Mouse (Mus musculus) E14TG2a.4 (cell line): ENCODE results near the gene 1700028K03Rik.

Source experiments
- CTCF ChIP-seq: conservative IDR thresholded peaks from 2 replicates; pipeline ENCODE4 v1.5.1; 2014; ENCODE audit warnings: low read length
- NANOG ChIP-seq: IDR thresholded peaks from 2 replicates; pipeline ENCODE4 v1.6.1; 2014; ENCODE audit warnings: borderline replicate concordance, low read length, mixed read lengths

DNA sequence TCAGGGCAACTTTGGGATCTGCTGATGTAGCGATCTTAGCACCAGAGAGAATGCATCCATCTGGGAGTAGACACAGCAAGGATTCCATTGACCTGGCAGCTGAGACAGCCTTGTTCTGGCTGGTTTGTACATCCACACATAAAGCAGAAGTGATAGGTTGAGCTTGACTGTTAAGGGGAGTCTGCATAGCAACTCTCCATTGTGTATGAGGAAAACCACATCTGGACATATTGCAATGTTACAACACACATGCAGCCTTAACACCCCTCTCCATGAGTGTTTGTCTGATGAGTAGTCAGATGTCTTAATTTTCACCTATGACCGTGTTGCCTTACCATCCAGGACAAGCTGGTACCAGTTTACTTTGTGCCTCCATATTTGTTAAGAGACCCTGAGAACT, 42.0 kb upstream of the 1700028K03Rik start:
- TF ChIP-seq CTCF, result no peak
- no peak for TF ChIP-seq NANOG
